Mouse (Mus musculus): ENCODE data around the gene Pbx3. TPM values are rescaled to one million over a fixed set of nuclear protein-coding genes. Genes with fewer than 3 reads are reported as not detected.

Pbx3 gene
- polyA plus RNA-seq, 1 experiment from 2014 or later = 10.8 TPM

DNA sequence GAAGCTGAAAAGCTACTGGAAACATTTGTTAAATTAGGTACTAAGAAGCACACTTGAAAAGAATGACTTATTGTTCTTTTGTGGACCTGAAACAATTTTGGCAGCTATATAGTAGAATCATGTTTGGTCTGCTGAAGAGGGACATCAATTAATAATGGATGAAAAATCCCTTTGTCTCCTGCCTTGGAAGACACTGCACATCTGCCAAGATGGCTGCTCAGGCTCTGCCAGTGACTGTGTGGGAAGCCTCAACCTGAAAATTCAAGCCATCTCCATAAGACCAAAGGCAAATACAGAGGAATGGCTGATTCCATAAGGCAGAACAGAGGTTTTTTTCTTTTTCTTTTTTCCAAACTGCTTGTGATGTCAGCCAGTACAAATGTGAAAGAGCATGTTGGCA, 194.3 kb downstream of the Pbx3 start:
- Histone ChIP-seq H3K4me3 (ENCODE audit: low read depth, low read length) (no peak overlapping the region), H3K36me3 (ENCODE audit: control insufficient read depth, insufficient read depth) (no peaks in the 10 kb centered on the region; the same call in 1 of the 2 replicates), H3K9me3 (ENCODE audit: control insufficient read depth) (no peaks in the 10 kb centered on the region), H3K4me1 (replicated peaks; ENCODE audit: control insufficient read depth, insufficient read depth, low read length) (no peaks in the 10 kb centered on the region), H3K27ac (ENCODE audit: low read depth, low read length) (no peak overlapping the region), H3K27me3 (replicated peaks; ENCODE audit: control insufficient read depth, insufficient read depth, low read length) (no peaks in the 10 kb centered on the region), H3K9ac (ENCODE audit: low read depth, low read length) (no peak overlapping the region), H3K4me2 (replicated peaks; ENCODE audit: low read depth) (no peak overlapping the region)
- ATAC-seq = no peak
- no peak for TF ChIP-seq CTCF (IDR thresholded peaks at IDR 0.05; ENCODE audit: low read depth)

DNA sequence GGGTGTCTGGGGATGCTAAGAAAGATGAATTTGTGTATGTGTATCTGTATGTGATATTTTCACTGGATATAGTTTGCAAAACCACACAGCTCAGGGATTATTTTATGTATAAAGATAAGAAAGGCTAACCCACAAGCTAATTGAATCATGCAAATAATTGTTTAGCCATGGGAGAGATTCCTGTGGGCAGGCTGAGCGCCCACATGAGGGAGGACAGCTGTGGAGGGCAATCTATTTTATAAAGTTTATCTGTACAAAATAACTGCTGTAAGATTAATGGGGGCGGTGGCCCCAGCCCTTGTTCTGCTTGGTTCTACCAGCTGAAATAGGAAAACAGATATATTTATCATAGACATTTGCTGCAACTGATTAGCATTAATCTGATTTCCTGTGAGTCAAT, 202.5 kb downstream of the Pbx3 start:
- TF ChIP-seq CTCF (IDR thresholded peaks at IDR 0.05; ENCODE audit: low read depth) = no peak
- no peak for ATAC-seq
- 90% methylated on average over 2 of the region's 2 CpGs for WGBS

DNA sequence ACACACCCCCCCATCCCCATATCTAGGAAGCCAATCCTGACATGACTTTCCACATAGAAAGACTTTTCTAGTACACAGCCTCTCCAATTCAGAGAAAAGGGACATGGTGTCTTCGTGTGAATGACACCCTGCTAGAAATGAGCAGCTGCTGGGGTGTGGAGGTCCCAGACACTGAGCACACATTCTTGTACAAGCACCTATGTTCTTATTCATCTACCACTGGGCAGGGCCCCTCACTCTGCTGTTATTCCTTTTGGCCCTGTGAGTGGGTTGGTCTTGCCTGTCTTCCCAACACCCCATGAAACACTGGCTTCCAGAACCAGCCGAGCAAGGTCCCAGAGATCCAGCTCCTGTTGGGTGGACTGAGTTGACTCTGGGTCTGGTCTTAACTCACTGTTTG, 203.3 kb downstream of the Pbx3 start:
- H3K9ac ChIP-seq (ENCODE audit: low read depth, low read length) = no peak overlapping the region
- ATAC-seq = no peak
- TF ChIP-seq CTCF (IDR thresholded peaks at IDR 0.05; ENCODE audit: low read depth) = no peak
- H3K4me3 ChIP-seq (ENCODE audit: low read depth, low read length) = no peak overlapping the region
- no peaks in the 10 kb centered on the region for H3K9me3 ChIP-seq (ENCODE audit: control insufficient read depth)
- no peaks in the 10 kb centered on the region for H3K36me3 ChIP-seq (ENCODE audit: control insufficient read depth, insufficient read depth)
- no peaks in the 10 kb centered on the region for H3K27me3 ChIP-seq (replicated peaks; ENCODE audit: control insufficient read depth, insufficient read depth, low read length)
- no peak overlapping the region for H3K27ac ChIP-seq (ENCODE audit: low read depth, low read length)
- WGBS = 91% methylated on average over 2 of the region's 2 CpGs
- no peak overlapping the region for H3K4me2 ChIP-seq (replicated peaks; ENCODE audit: low read depth)
- H3K4me1 ChIP-seq (replicated peaks; ENCODE audit: control insufficient read depth, insufficient read depth, low read length) = no peaks in the 10 kb centered on the region

More for the DNA sequence above, 202.5 kb downstream of the Pbx3 start:
- Histone ChIP-seq H3K9me3 (ENCODE audit: control insufficient read depth) (no peaks in the 10 kb centered on the region), H3K9ac (ENCODE audit: low read depth, low read length) (no peak overlapping the region), H3K36me3 (ENCODE audit: control insufficient read depth, insufficient read depth) (no peaks in the 10 kb centered on the region), H3K4me2 (replicated peaks; ENCODE audit: low read depth) (no peak overlapping the region), H3K4me1 (replicated peaks; ENCODE audit: control insufficient read depth, insufficient read depth, low read length) (no peaks in the 10 kb centered on the region), H3K27ac (ENCODE audit: low read depth, low read length) (no peak overlapping the region), H3K27me3 (replicated peaks; ENCODE audit: control insufficient read depth, insufficient read depth, low read length) (no peaks in the 10 kb centered on the region), H3K4me3 (ENCODE audit: low read depth, low read length) (no peak overlapping the region)

DNA sequence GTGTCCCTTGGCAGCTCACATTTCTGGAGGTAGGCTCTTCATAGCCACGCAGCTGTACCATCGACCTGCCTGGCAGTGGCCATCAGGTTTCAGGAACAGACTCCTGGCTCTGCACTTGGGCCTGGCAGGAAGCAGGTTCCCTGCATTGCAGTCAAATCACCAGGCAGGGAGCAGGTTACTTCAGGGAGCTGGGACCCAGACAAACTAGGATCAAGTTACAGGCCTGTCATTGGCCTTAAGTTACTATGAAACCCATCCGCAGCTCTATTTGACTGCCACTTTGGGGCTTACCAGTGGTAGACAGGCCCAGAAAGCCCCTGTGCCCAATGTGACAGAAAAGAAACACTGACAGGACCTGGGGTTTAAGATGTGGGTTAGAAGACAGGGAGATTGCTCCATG, 204.8 kb downstream of the Pbx3 start:
- H3K27ac ChIP-seq (ENCODE audit: low read depth, low read length) = no peak overlapping the region
- H3K9ac ChIP-seq (ENCODE audit: low read depth, low read length) = no peak overlapping the region
- no peak for ATAC-seq
- no peak overlapping the region for H3K4me3 ChIP-seq (ENCODE audit: low read depth, low read length)
- H3K4me2 ChIP-seq (replicated peaks; ENCODE audit: low read depth) = no peak overlapping the region
- H3K36me3 ChIP-seq (ENCODE audit: control insufficient read depth, insufficient read depth) = no peaks in the 10 kb centered on the region
- no peaks in the 10 kb centered on the region for H3K9me3 ChIP-seq (ENCODE audit: control insufficient read depth)
- WGBS = 65% methylated on average over 3 of the region's 3 CpGs
- no peak for TF ChIP-seq CTCF (IDR thresholded peaks at IDR 0.05; ENCODE audit: low read depth)
- H3K4me1 ChIP-seq (replicated peaks; ENCODE audit: control insufficient read depth, insufficient read depth, low read length) = no peaks in the 10 kb centered on the region
- no peaks in the 10 kb centered on the region for H3K27me3 ChIP-seq (replicated peaks; ENCODE audit: control insufficient read depth, insufficient read depth, low read length)

DNA sequence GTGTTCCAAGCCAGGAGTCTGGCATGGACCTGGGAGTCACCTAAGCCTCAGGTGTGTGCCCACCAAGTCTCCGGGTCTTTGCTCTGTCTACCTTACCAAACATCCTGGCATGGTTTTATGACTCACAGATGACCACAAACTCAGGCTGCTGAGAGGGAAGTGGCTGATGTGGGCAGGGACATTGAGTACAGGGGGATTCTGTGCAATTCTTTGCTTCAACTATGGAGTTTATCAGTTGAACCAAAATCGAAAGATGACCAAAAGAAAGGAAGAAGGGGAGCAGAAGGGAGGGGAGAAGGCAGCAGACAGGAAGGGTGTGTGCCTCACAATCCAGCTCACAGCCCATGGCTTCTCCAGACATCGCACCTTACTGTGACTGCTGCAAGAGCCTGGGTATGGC, 210.5 kb downstream of the Pbx3 start:
- no peak overlapping the region for H3K27ac ChIP-seq (ENCODE audit: low read depth, low read length)
- H3K4me1 ChIP-seq (replicated peaks; ENCODE audit: control insufficient read depth, insufficient read depth, low read length) = no peaks in the 10 kb centered on the region
- H3K4me2 ChIP-seq (replicated peaks; ENCODE audit: low read depth) = no peak overlapping the region
- 81% methylated on average over 3 of the region's 3 CpGs for WGBS
- no peak for TF ChIP-seq CTCF (IDR thresholded peaks at IDR 0.05; ENCODE audit: low read depth)
- H3K9ac ChIP-seq (ENCODE audit: low read depth, low read length) = no peak overlapping the region
- no peak overlapping the region for H3K4me3 ChIP-seq (ENCODE audit: low read depth, low read length)
- H3K36me3 ChIP-seq (ENCODE audit: control insufficient read depth, insufficient read depth) = no peaks in the 10 kb centered on the region
- no peaks in the 10 kb centered on the region for H3K9me3 ChIP-seq (ENCODE audit: control insufficient read depth)
- H3K27me3 ChIP-seq (replicated peaks; ENCODE audit: control insufficient read depth, insufficient read depth, low read length) = no peaks in the 10 kb centered on the region
- no peak for ATAC-seq

DNA sequence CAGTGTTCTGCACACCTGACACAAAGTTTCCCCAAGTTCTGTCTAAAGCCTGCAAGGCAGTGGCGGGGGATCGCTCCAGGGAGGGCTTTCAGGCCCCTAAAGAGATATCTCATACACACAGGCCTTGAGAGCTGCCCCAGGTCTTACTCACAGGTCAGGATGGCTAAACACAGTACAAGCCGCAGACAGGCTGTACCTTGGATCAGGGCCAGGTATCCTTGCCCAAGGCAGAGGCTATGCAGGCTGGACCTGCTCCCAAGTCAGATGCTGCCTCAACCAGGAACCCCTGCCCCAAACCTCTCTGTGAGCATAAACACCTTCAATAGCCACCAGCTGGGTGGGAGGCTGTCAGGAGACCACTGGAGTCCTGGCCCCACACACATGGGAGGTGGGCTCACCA, 215.2 kb downstream of the Pbx3 start:
- H3K4me1 ChIP-seq (replicated peaks; ENCODE audit: control insufficient read depth, insufficient read depth, low read length) = no peaks in the 10 kb centered on the region
- no peak overlapping the region for H3K4me2 ChIP-seq (replicated peaks; ENCODE audit: low read depth)
- WGBS = 83% methylated on average over 3 of the region's 3 CpGs

DNA sequence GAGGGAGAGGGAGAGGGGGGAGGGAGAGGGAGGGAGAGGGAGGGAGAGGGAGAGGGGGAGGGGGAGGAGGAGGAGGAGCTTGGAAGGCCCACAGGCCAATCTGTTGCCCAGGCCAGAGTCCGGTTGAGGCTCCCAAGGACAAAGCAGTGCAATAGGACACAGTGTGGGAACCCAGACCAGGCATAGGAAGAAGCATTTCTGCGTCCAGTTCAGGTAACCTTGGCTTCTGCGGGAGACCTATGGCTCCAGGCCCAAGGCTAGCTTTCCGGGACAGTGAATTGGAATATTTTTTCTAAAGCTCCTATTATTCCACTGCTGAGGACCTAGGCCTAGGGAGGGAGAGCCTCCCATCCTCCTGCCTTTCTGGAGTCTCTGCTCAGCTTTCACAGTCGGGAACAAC, 218.1 kb downstream of the Pbx3 start:
- Histone ChIP-seq H3K4me3 (ENCODE audit: low read depth, low read length) (no peak overlapping the region), H3K4me2 (replicated peaks; ENCODE audit: low read depth) (no peak overlapping the region), H3K27me3 (replicated peaks; ENCODE audit: control insufficient read depth, insufficient read depth, low read length) (no peaks in the 10 kb centered on the region), H3K36me3 (ENCODE audit: control insufficient read depth, insufficient read depth) (no peaks in the 10 kb centered on the region), H3K9me3 (ENCODE audit: control insufficient read depth) (no peaks in the 10 kb centered on the region), H3K4me1 (replicated peaks; ENCODE audit: control insufficient read depth, insufficient read depth, low read length) (no peaks in the 10 kb centered on the region), H3K9ac (ENCODE audit: low read depth, low read length) (no peak overlapping the region), H3K27ac (ENCODE audit: low read depth, low read length) (no peak overlapping the region)
- TF ChIP-seq CTCF (IDR thresholded peaks at IDR 0.05; ENCODE audit: low read depth) = no peak
- no peak for ATAC-seq
- 74% methylated on average over 5 of the region's 5 CpGs for WGBS

More for the DNA sequence above, 215.2 kb downstream of the Pbx3 start:
- Histone ChIP-seq H3K27ac (ENCODE audit: low read depth, low read length) (no peak overlapping the region), H3K27me3 (replicated peaks; ENCODE audit: control insufficient read depth, insufficient read depth, low read length) (no peaks in the 10 kb centered on the region), H3K4me3 (ENCODE audit: low read depth, low read length) (no peak overlapping the region), H3K9me3 (ENCODE audit: control insufficient read depth) (no peaks in the 10 kb centered on the region), H3K9ac (ENCODE audit: low read depth, low read length) (no peak overlapping the region), H3K36me3 (ENCODE audit: control insufficient read depth, insufficient read depth) (no peaks in the 10 kb centered on the region)
- ATAC-seq = no peak
- TF ChIP-seq CTCF (IDR thresholded peaks at IDR 0.05; ENCODE audit: low read depth) = no peak

Measured in intestine, postnatal 0 days (tissue).